Mouse (Mus musculus): Measurements from ENCODE around the gene Suclg2.
A peak's percentile ranks its signal among the peaks of the same experiment; 100 is the strongest.

Suclg2 gene

GRCm38 (mm10) chr6:95446151-95446550, 272.4 kb downstream of the Suclg2 start:
- no peak for DNase-seq

GRCm38 (mm10) chr6:95445036-95445435, 273.6 kb downstream of the Suclg2 start:
- DNase-seq: peak; percentile 73 to 77
